Mouse (Mus musculus) forebrain, postnatal 0 days (tissue): Measurements from ENCODE around the gene 2200002J24Rik. TPM values are rescaled to one million over a fixed set of nuclear protein-coding genes. Genes with fewer than 3 reads are reported as not detected.
A peak's percentile ranks its signal among the peaks of the same experiment; 100 is the strongest.

Source experiments
- ATAC-seq: fragments of 200-750 bp; cut with Nextera tagmentation; 2 replicates; pipeline ENCODE4 v1.8.0; 2017; ENCODE audit warnings: mild to moderate bottlenecking, moderate library complexity
- DNase-seq: peaks from one replicate; pipeline ENCODE4 v3.0.0-alpha.2; 2015
- H3K27ac ChIP-seq: fragments of 300-500 bp; sonication (generic); 2 replicates; pipeline ENCODE4 v1.5.1; 2014; ENCODE audit warnings: low read depth, mild to moderate bottlenecking, antibody characterized with exemption, low read length, moderate library complexity, mixed read lengths
- H3K27me3 ChIP-seq: fragments of 300-500 bp; sonication (generic); 2 replicates; pipeline ENCODE4 v1.6.1; 2014; ENCODE audit warnings: mild to moderate bottlenecking, low read length, mixed read lengths; ENCODE audit not compliant: insufficient read depth
- H3K36me3 ChIP-seq: fragments of 300-500 bp; sonication (generic); 2 replicates; pipeline ENCODE4 v1.6.1; 2014; ENCODE audit warnings: mild to moderate bottlenecking, moderate library complexity; ENCODE audit not compliant: insufficient read depth
- H3K4me1 ChIP-seq: fragments of 300-500 bp; sonication (generic); 2 replicates; pipeline ENCODE4 v1.6.1; 2014; ENCODE audit warnings: antibody characterized with exemption; ENCODE audit not compliant: insufficient read depth
- H3K4me2 ChIP-seq: fragments of 300-500 bp; sonication (generic); 2 replicates; pipeline ENCODE4 v1.6.1; 2014; ENCODE audit warnings: low read depth, mild to moderate bottlenecking, moderate library complexity
- H3K4me3 ChIP-seq: fragments of 300-500 bp; sonication (generic); 2 replicates; pipeline ENCODE4 v1.5.1; 2014; ENCODE audit warnings: low read depth, low read length, mixed read lengths
- H3K9ac ChIP-seq: fragments of 300-500 bp; sonication (generic); 2 replicates; pipeline ENCODE4 v1.6.1; 2014; ENCODE audit warnings: mild to moderate bottlenecking
- H3K9me3 ChIP-seq: fragments of 300-500 bp; sonication (generic); 2 replicates; pipeline ENCODE4 v1.6.1; 2016; ENCODE audit warnings: low read length
- CTCF ChIP-seq: sonication (generic); IDR thresholded peaks from 2 replicates; pipeline ENCODE4 v1.5.1; 2016; ENCODE audit warnings: antibody characterized with exemption, control low read depth, low read depth
- whole genome bisulfite sequencing: fragments of 180-500 bp; shearing (Covaris S2); extraction: QIAGEN DNeasy Blood & Tissue Kit; methylation state at CpG from one replicate; pipeline ENCODE4 v1.1.7; 2014; 5-methylcytosine and 5-hydroxymethylcytosine counted together
- polyA plus RNA-seq: library from polyadenylated mRNA; unstranded; fragments of >200 nt; fragmentation: Nextera tagmentation; extraction: Ambion mirVana; gene quantifications from 2 replicates; pipeline ENCODE4 v1.2.1, GENCODE M21; 2015
- total RNA-seq: library from RNA; depleted of rRNA; stranded (reverse); fragments of >200 nt; gene quantifications from 2 replicates; pipeline ENCODE4 v1.2.3, GENCODE M21; 2014; rRNA removed

2200002J24Rik gene
- total RNA-seq (not detected in 2 replicates), polyA plus RNA-seq (not detected in 2 replicates)

DNA sequence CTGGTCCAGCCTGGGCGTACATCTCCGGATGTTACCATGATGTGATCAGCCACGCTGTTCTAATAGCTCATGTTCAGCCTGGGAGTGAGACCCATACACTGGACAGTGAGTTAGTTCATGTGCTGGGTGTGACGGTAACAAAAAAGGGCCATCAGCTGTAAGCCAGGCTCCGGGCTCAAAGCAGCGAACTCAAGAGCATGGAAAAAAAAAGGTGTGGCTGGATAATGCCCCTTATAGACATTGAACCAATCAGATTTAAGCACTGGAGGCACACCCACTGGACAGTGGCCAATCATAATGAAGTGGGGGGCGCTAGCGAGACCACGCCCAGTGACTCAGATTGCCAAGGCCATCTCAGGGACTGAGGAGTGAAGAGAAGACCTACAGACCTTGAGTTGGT is at the start of gene 2200002J24Rik:
Gene 2200002J24Rik (plus strand): TSS at position 338 of the 400 bp plus-strand sequence.
- no peak for TF ChIP-seq CTCF
- Histone ChIP-seq H3K27me3 (no peaks in the 10 kb centered on the region), H3K36me3 (no peaks in the 10 kb centered on the region), H3K4me1 (no peaks in the 10 kb centered on the region), H3K4me3 (no peak within 1 kb of the TSS), H3K4me2 (no peak within 1 kb of the TSS), H3K9ac (no peak within 1 kb of the TSS), H3K27ac (no peak within 1 kb of the TSS), H3K9me3 (no peaks in the 10 kb centered on the region)
- WGBS = 41% methylated on average over 9 of the region's 9 CpGs
- ATAC-seq (no peak), DNase-seq (no peak)

DNA sequence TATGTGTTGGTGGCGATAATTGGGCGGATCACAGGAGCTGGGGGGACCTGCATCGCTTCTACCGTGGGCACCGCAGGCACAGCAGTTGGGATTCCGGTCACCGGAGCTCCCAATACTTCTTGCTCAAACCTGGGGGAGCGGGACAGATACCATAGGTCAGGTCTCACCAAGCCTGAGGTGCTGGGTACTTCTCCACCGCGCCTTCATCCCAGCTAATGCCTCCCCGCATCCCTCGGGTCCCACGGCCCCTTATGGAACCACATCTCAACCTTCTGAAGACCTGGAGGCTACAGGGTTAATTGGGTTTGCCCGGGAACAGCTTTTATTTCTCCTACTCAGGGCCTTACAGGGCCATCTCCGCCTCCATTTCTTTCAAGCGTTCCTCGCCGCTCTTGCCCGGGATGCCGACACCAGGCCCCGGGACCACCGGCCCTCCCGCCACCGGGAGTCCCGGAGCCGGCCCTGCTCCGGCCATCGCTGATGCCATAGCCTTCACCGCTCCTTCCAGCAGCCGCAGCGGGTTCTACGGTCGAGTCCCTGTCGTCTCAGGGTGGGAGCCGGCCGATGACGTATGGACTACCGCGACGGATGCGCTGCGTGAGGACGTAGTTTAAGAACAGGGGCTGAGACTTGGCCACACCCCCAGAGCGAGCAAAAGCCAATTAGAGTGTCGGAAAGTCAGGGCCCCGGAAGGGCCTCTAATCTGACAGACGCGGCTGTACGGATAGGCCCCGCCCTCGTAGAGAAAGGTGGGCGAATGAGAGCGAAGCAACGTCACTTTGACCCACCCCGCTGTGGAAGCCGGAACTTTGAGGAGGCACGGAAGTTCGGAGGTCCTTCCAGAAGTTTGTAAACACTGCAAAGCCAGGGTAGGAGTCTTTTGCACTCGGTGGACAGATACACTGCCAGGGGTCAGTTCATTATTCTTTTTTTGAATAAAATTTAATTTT is 48.9 kb upstream of the 2200002J24Rik start, which contains the start of gene Rbm42:
Gene Rbm42 (minus strand): TSS at position 727 of the 950 bp plus-strand sequence.
- DNase-seq = peak; percentile 99
- H3K27ac ChIP-seq = peak within 1 kb of the TSS; percentile 81
- peak within 1 kb of the TSS; percentile 92 for H3K4me3 ChIP-seq
- WGBS = 2% methylated on average over 59 of the region's 59 CpGs
- TF ChIP-seq CTCF = no peak
- peak within 1 kb of the TSS; percentile 88 for H3K9ac ChIP-seq
- peak; percentile 100 for ATAC-seq
- H3K27me3 ChIP-seq = no peaks in the 10 kb centered on the region
- H3K36me3 ChIP-seq = peaks cover 50% of the 10 kb centered on the region
- peak within 1 kb of the TSS; percentile 96 for H3K4me2 ChIP-seq
- H3K9me3 ChIP-seq = no peaks in the 10 kb centered on the region
- 0 out of 2 replicates have a peak, but pooled peaks cover 4% of the 10 kb centered on the region for H3K4me1 ChIP-seq

DNA sequence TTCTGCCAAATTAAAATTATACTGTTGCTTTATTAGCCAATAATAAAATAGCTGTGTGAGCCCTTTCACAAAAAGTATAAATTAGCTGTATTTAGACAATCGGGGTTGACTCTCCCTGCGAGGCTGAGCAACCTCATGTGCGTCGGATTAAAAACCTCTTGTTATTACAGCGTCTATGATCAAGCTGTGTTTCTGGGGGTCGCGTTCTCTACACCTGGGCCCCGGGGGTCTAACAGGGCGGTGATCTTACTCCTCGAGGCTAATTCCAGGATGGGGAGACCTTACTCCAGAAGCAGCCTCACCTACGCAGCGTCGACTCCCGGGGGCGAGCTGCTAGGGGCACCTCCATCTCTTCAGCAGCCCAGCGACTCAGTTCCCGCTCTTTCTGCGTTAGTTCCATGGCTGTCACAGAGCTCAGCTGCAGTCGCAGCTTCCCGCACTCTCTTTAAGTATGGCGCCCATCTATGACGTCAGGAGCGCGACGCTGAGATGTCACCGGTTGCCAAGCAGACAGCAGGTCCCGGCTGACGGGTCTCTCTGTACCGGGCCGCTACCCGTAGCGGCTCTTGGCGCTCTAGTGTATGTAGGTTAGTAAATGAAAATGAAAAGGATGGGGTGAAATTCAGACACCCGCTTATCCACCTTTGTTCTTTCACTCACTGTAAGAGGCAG is 34.1 kb upstream of the 2200002J24Rik start, which contains the start of gene Haus5:
Gene Haus5 (minus strand): TSS at position 466 of the 672 bp plus-strand sequence.
- DNase-seq (peak; percentile 97), ATAC-seq (peak; percentile 98)
- Histone ChIP-seq H3K4me3 (peak within 1 kb of the TSS; percentile 48), H3K27ac (peak within 1 kb of the TSS; percentile 83), H3K9me3 (no peaks in the 10 kb centered on the region), H3K36me3 (peaks cover 13% of the 10 kb centered on the region; the same call in 1 of the 2 replicates), H3K9ac (peak within 1 kb of the TSS; percentile 60), H3K27me3 (no peaks in the 10 kb centered on the region; the same call in 1 of the 2 replicates), H3K4me2 (peak within 1 kb of the TSS; percentile 78), H3K4me1 (peaks cover 7% of the 10 kb centered on the region; the same call in 1 of the 2 replicates)
- WGBS = under 1% methylated on average over 34 of the region's 34 CpGs
- TF ChIP-seq CTCF = no peak

DNA sequence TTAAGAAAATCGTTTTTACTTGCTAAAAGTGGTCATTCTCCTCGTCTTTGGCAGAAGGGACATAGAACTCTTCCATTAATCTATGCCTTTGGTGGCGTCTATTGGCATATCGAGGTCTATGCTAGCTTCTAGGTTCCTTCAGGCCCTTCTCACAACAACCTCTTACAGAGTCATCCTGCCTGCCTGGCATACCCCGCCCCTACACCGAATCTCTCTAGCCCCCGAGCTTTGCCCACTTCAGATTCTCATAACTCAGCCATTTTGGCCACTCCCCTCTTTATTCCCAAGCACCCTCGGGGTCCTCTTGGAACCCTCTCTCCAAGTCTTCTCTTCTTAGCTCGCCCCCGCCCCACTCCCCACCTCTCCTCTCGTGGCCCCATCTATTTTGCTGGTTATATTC is 33.4 kb upstream of the 2200002J24Rik start:
- H3K9me3 ChIP-seq = no peaks in the 10 kb centered on the region
- TF ChIP-seq CTCF = no peak
- 7% methylated on average over 11 of the region's 11 CpGs for WGBS
- peak overlapping the region; percentile 78 for H3K4me2 ChIP-seq
- peak overlapping the region; percentile 83 for H3K27ac ChIP-seq
- no peaks in the 10 kb centered on the region; the same call in 1 of the 2 replicates for H3K27me3 ChIP-seq
- ATAC-seq = peak; percentile 67
- H3K4me3 ChIP-seq = peak overlapping the region; percentile 48
- peaks cover 7% of the 10 kb centered on the region; the same call in 1 of the 2 replicates for H3K4me1 ChIP-seq
- peak; percentile 58 for DNase-seq
- peak overlapping the region; percentile 60 for H3K9ac ChIP-seq
- H3K36me3 ChIP-seq = peaks cover 8% of the 10 kb centered on the region; the same call in 1 of the 2 replicates

DNA sequence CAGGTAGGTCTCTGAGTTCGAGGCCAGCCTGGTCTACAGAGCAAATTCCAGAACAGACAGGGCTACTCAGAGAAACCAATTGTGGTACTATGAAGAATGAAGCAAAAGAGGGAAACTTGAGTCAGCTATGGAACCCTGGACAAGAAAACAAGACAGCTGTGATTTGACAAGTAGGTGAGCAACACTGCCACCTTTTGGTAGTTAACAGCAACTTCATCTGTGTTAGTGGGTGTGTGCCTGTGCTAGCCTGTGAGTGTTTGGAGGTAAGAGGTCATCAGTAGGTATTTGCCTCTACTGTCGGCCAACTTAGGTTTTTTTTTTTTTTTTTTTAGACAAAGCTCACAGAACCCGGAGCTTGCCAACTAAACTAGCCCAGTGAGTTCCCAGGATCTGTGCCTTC is 29.5 kb upstream of the 2200002J24Rik start:
- no peak overlapping the region for H3K9ac ChIP-seq
- H3K4me1 ChIP-seq = peaks cover 7% of the 10 kb centered on the region; the same call in 1 of the 2 replicates
- H3K9me3 ChIP-seq = no peaks in the 10 kb centered on the region
- DNase-seq (peak; percentile 5), ATAC-seq (no peak)
- no peak overlapping the region for H3K4me3 ChIP-seq
- H3K36me3 ChIP-seq = no peaks in the 10 kb centered on the region
- no peaks in the 10 kb centered on the region; the same call in 1 of the 2 replicates for H3K27me3 ChIP-seq
- peak; percentile 40 for TF ChIP-seq CTCF
- WGBS = 38% methylated on average over 3 of the region's 3 CpGs
- H3K27ac ChIP-seq = no peak overlapping the region
- no peak overlapping the region for H3K4me2 ChIP-seq

DNA sequence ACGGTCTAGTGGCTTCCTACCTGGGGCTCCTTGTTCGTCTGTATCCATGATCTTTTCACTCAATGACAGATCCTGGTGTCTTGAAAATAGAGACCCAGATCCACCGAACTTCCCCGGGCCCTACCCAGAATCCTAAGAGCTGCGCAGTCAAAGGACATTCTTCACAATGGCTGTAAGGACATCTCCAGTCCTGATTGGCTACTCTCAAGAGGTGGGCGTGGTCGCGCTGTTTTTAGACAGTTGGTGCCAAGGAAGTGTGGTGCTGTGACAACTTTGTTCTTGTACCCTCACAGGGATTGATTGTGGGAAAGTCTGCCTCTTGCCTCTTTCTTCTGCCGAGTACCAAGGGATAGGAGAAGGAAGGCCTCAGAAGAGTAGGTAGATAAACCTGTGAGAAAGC is 27.2 kb upstream of the 2200002J24Rik start, which contains the start of gene Pmis2:
Gene Pmis2 (minus strand): TSS at position 126 of the 400 bp plus-strand sequence.
- no peaks in the 10 kb centered on the region; the same call in 1 of the 2 replicates for H3K27me3 ChIP-seq
- no peaks in the 10 kb centered on the region for H3K9me3 ChIP-seq
- no peak for DNase-seq
- ATAC-seq = no peak
- TF ChIP-seq CTCF = no peak
- no peaks in the 10 kb centered on the region for H3K4me1 ChIP-seq
- H3K4me3 ChIP-seq = no peak within 1 kb of the TSS
- no peak within 1 kb of the TSS for H3K9ac ChIP-seq
- H3K27ac ChIP-seq = no peak within 1 kb of the TSS
- no peaks in the 10 kb centered on the region for H3K36me3 ChIP-seq
- no peak within 1 kb of the TSS for H3K4me2 ChIP-seq
- WGBS = 78% methylated on average over 9 of the region's 9 CpGs
